Mouse (Mus musculus): Measurements from ENCODE around the gene F3.

- TF ChIP-seq CTCF (conservative IDR thresholded peaks at IDR 0.05 in 1 of 2, IDR thresholded peaks at IDR 0.05 in 1 of 2; ENCODE audit: low read depth in 2 of 2, low read length in 2 of 2) (no peak), MAX (IDR thresholded peaks at IDR 0.05; ENCODE audit: low read length) (no peak), POLR2A (IDR thresholded peaks at IDR 0.05; ENCODE audit: low read depth, low read length) (no peak), EP300 (IDR thresholded peaks at IDR 0.05; ENCODE audit: low read length) (no peak), MEF2A (IDR thresholded peaks at IDR 0.05; ENCODE audit: borderline replicate concordance, low read depth, low read length) (no peak)
These were observed 37.4 kb upstream of the F3 start for GRCm38 (mm10) chr3:121685985-121686384.
